ENCODE assay signal across 8 mouse cellular contexts in genomic region chr8:71488454-71488853, GRCm38 (mm10). TPM values are rescaled to one million over a fixed set of nuclear protein-coding genes. Genes with fewer than 3 reads are reported as not detected.
A peak's percentile ranks its signal among the peaks of the same experiment; 100 is the strongest.
DNase-seq lines count a peak whose midpoint lies in the region; ATAC-seq and TF ChIP-seq lines count a peak whose summit lies in the region.

No protein-coding gene starts in this region.

- H3K9ac ChIP-seq in embryonic facial prominence, embryonic 12.5 days = peak overlapping the region; percentile 79
- H3K9ac ChIP-seq in limb, embryonic 12.5 days (replicated peaks) = peak overlapping the region; percentile 83
- H3K9ac ChIP-seq in midbrain, embryonic 15.5 days = peak overlapping the region; percentile 71

- H3K27me3 ChIP-seq in embryonic facial prominence, embryonic 12.5 days = no peaks in the 10 kb centered on the region
- H3K27me3 ChIP-seq in kidney, adult 2 months (replicated peaks; ENCODE audit: control insufficient read depth, insufficient read depth, low read length) = no peaks in the 10 kb centered on the region
- no peaks in the 10 kb centered on the region for H3K27me3 ChIP-seq in limb, embryonic 12.5 days
- H3K27me3 ChIP-seq in midbrain, embryonic 15.5 days (replicated peaks) = no peaks in the 10 kb centered on the region
- no peaks in the 10 kb centered on the region for H3K27me3 ChIP-seq in spleen, adult 2 months (ENCODE audit: control insufficient read depth, insufficient read depth, low read length)

- peaks cover 34% of the 10 kb centered on the region for H3K36me3 ChIP-seq in embryonic facial prominence, embryonic 12.5 days
- H3K36me3 ChIP-seq in kidney, adult 2 months (ENCODE audit: control insufficient read depth, insufficient read depth, low read length) = no peaks in the 10 kb centered on the region
- peaks cover 45% of the 10 kb centered on the region for H3K36me3 ChIP-seq in limb, embryonic 12.5 days
- peaks cover 6% of the 10 kb centered on the region; the same call in 1 of the 2 replicates for H3K36me3 ChIP-seq in midbrain, embryonic 15.5 days (replicated peaks)
- peaks cover 14% of the 10 kb centered on the region for H3K36me3 ChIP-seq in spleen, adult 2 months (ENCODE audit: control insufficient read depth, insufficient read depth, low read length)

- TF ChIP-seq POLR2A in kidney, adult 2 months (IDR thresholded peaks at IDR 0.05; ENCODE audit: low read depth, low read length) = peak; percentile 26
- no peak; the same call in 1 of the 2 replicates for TF ChIP-seq POLR2A in spleen, adult 2 months (IDR thresholded peaks at IDR 0.05; ENCODE audit: low read depth, low read length)

- H3K4me2 ChIP-seq in embryonic facial prominence, embryonic 12.5 days (replicated peaks) = peak overlapping the region; percentile 99
- H3K4me2 ChIP-seq in limb, embryonic 12.5 days = peak overlapping the region; percentile 99
- peak overlapping the region; percentile 100 for H3K4me2 ChIP-seq in midbrain, embryonic 15.5 days

- under 1% methylated on average over 22 of the region's 22 CpGs for WGBS in embryonic facial prominence, embryonic 12.5 days
- under 1% methylated on average over 22 of the region's 22 CpGs for WGBS in kidney, adult 2 months
- WGBS in limb, embryonic 12.5 days = 0% methylated on average over 22 of the region's 22 CpGs
- under 1% methylated on average over 22 of the region's 22 CpGs for WGBS in midbrain, embryonic 15.5 days
- under 1% methylated on average over 22 of the region's 22 CpGs for WGBS in spleen, adult 2 months

- TF ChIP-seq CTCF in kidney, adult 2 months (conservative IDR thresholded peaks at IDR 0.05; ENCODE audit: insufficient read depth, insufficient read length, low read depth, low read length) = no peak
- TF ChIP-seq CTCF in spleen, adult 2 months (IDR thresholded peaks at IDR 0.05; ENCODE audit: extremely low read depth, insufficient read depth, insufficient read length, insufficient replicate concordance) = no peak

- peak overlapping the region; percentile 84 for H3K4me3 ChIP-seq in embryonic facial prominence, embryonic 12.5 days
- peak overlapping the region; percentile 77 for H3K4me3 ChIP-seq in kidney, adult 2 months (ENCODE audit: insufficient read depth, low read depth, low read length)
- H3K4me3 ChIP-seq in limb, embryonic 12.5 days (replicated peaks) = peak overlapping the region; percentile 71
- peak overlapping the region; percentile 68 for H3K4me3 ChIP-seq in midbrain, embryonic 15.5 days
- H3K4me3 ChIP-seq in spleen, adult 2 months (ENCODE audit: extremely low read depth, insufficient read depth, insufficient read length) = peak overlapping the region; percentile 94

- H3K9me3 ChIP-seq in embryonic facial prominence, embryonic 12.5 days = no peaks in the 10 kb centered on the region
- H3K9me3 ChIP-seq in limb, embryonic 12.5 days = no peaks in the 10 kb centered on the region
- H3K9me3 ChIP-seq in midbrain, embryonic 15.5 days = no peaks in the 10 kb centered on the region

- ATAC-seq in embryonic facial prominence, embryonic 12.5 days (ENCODE audit: insufficient number of reproducible peaks, insufficient read depth, low FRiP score, low TSS enrichment) = peak; percentile 83
- ATAC-seq in limb, embryonic 12.5 days (ENCODE audit: insufficient number of reproducible peaks, insufficient read depth, low FRiP score, low TSS enrichment, low read depth) = peak; percentile 46
- ATAC-seq in midbrain, embryonic 15.5 days (replicated peaks) = peak; percentile 82

- H3K27ac ChIP-seq in embryonic facial prominence, embryonic 12.5 days = peak overlapping the region; percentile 94
- peak overlapping the region; percentile 94; the same call in 1 of the 2 replicates for H3K27ac ChIP-seq in kidney, adult 2 months (ENCODE audit: insufficient read depth, low read depth, low read length)
- H3K27ac ChIP-seq in limb, embryonic 12.5 days = peak overlapping the region; percentile 93
- peak overlapping the region; percentile 73 for H3K27ac ChIP-seq in midbrain, embryonic 15.5 days
- H3K27ac ChIP-seq in spleen, adult 2 months (ENCODE audit: insufficient read depth, low read length) = peak overlapping the region; percentile 90

- peak; percentile 76 to 85 for DNase-seq in urinary bladder, adult 18-20 months (ENCODE audit: low spot score in 2 of 2)
- DNase-seq in urinary bladder, postnatal 10 days (ENCODE audit: low spot score) = no peak
- peak; percentile 95 to 96 for DNase-seq in heart, adult 18-20 months
- peak; percentile 96 for DNase-seq in kidney, adult 2 months
- peak; percentile 82 to 93 for DNase-seq in spleen, adult 2 months (ENCODE audit: low read depth in 1 of 2, low spot score in 2 of 2)

- peaks cover 25% of the 10 kb centered on the region for H3K4me1 ChIP-seq in embryonic facial prominence, embryonic 12.5 days
- H3K4me1 ChIP-seq in kidney, adult 2 months (ENCODE audit: control insufficient read depth, insufficient read depth, low read length) = peaks cover 4% of the 10 kb centered on the region; the same call in 1 of the 2 replicates
- peaks cover 28% of the 10 kb centered on the region for H3K4me1 ChIP-seq in limb, embryonic 12.5 days (replicated peaks)
- peaks cover 54% of the 10 kb centered on the region for H3K4me1 ChIP-seq in midbrain, embryonic 15.5 days
- H3K4me1 ChIP-seq in spleen, adult 2 months (ENCODE audit: control insufficient read depth, insufficient read depth, insufficient read length) = peaks cover 20% of the 10 kb centered on the region

RNA-seq across cellular contexts. Expression of gene Gtpbp3, which starts 0.6 kb away (rescaled TPM):
- 23.0 and 25.0 TPM in 2 replicates for polyA plus RNA-seq in embryonic facial prominence, embryonic 12.5 days (2016; fragmentation: Nextera tagmentation; extraction: Ambion mirVana)
- total RNA-seq in heart, adult 18-20 months (2021) = 10 to 100 TPM; 19.1 to 22.2 TPM
- 20.2 and 25.0 TPM in 2 replicates for polyA plus RNA-seq in kidney, adult 2 months (2012; rRNA removed)
- polyA plus RNA-seq in limb, embryonic 12.5 days (2016; fragmentation: Nextera tagmentation; extraction: Ambion mirVana) = 22.1 and 23.2 TPM in 2 replicates
- polyA plus RNA-seq in midbrain, embryonic 15.5 days (2015; fragmentation: Nextera tagmentation; extraction: Ambion mirVana) = 12.0 and 13.9 TPM in 2 replicates
- 26.3 and 33.3 TPM in 2 replicates for polyA plus RNA-seq in spleen, adult 2 months (2012; rRNA removed)

RNA-seq across cellular contexts. Expression of gene Ano8, which starts 2.7 kb away (rescaled TPM):
- polyA plus RNA-seq in embryonic facial prominence, embryonic 12.5 days (2016; fragmentation: Nextera tagmentation; extraction: Ambion mirVana) = 9.6 and 10.7 TPM in 2 replicates
- total RNA-seq in heart, adult 18-20 months (2021) = 10 to 100 TPM; 16.6 to 16.9 TPM
- 12.6 and 15.2 TPM in 2 replicates for polyA plus RNA-seq in kidney, adult 2 months (2012; rRNA removed)
- polyA plus RNA-seq in limb, embryonic 12.5 days (2016; fragmentation: Nextera tagmentation; extraction: Ambion mirVana) = 6.8 and 6.9 TPM in 2 replicates
- 9.6 and 10.9 TPM in 2 replicates for polyA plus RNA-seq in midbrain, embryonic 15.5 days (2015; fragmentation: Nextera tagmentation; extraction: Ambion mirVana)
- 15.1 and 20.2 TPM in 2 replicates for polyA plus RNA-seq in spleen, adult 2 months (2012; rRNA removed)

RNA-seq across cellular contexts. Expression of gene Dda1, which starts 19.5 kb away (rescaled TPM):
- polyA plus RNA-seq in embryonic facial prominence, embryonic 12.5 days (2016; fragmentation: Nextera tagmentation; extraction: Ambion mirVana) = 108 and 117 TPM in 2 replicates
- total RNA-seq in heart, adult 18-20 months (2021) = 10 to 100 TPM; 31.4 to 32.1 TPM
- 61.5 and 62.6 TPM in 2 replicates for polyA plus RNA-seq in kidney, adult 2 months (2012; rRNA removed)
- polyA plus RNA-seq in limb, embryonic 12.5 days (2016; fragmentation: Nextera tagmentation; extraction: Ambion mirVana) = 99.8 and 106 TPM in 2 replicates
- 240 and 242 TPM in 2 replicates for polyA plus RNA-seq in midbrain, embryonic 15.5 days (2015; fragmentation: Nextera tagmentation; extraction: Ambion mirVana)
- polyA plus RNA-seq in spleen, adult 2 months (2012; rRNA removed) = 67.8 and 83.4 TPM in 2 replicates

RNA-seq across cellular contexts. Expression of gene Plvap, which starts 23.1 kb away (rescaled TPM):
- 62.2 and 64.4 TPM in 2 replicates for polyA plus RNA-seq in embryonic facial prominence, embryonic 12.5 days (2016; fragmentation: Nextera tagmentation; extraction: Ambion mirVana)
- 10 to 100 TPM; 23.0 to 30.9 TPM for total RNA-seq in heart, adult 18-20 months (2021)
- 502 and 542 TPM in 2 replicates for polyA plus RNA-seq in kidney, adult 2 months (2012; rRNA removed)
- polyA plus RNA-seq in limb, embryonic 12.5 days (2016; fragmentation: Nextera tagmentation; extraction: Ambion mirVana) = 59.2 and 62.5 TPM in 2 replicates
- polyA plus RNA-seq in midbrain, embryonic 15.5 days (2015; fragmentation: Nextera tagmentation; extraction: Ambion mirVana) = 5.2 and 5.6 TPM in 2 replicates
- polyA plus RNA-seq in spleen, adult 2 months (2012; rRNA removed) = 383 and 496 TPM in 2 replicates

RNA-seq across cellular contexts. Expression of gene Mrpl34, which starts 23.7 kb away (rescaled TPM):
- 169 TPM in 2 replicates for polyA plus RNA-seq in embryonic facial prominence, embryonic 12.5 days (2016; fragmentation: Nextera tagmentation; extraction: Ambion mirVana)
- total RNA-seq in heart, adult 18-20 months (2021) = 100 to 1,000 TPM; 126 to 127 TPM
- 168 and 186 TPM in 2 replicates for polyA plus RNA-seq in kidney, adult 2 months (2012; rRNA removed)
- 180 and 203 TPM in 2 replicates for polyA plus RNA-seq in limb, embryonic 12.5 days (2016; fragmentation: Nextera tagmentation; extraction: Ambion mirVana)
- polyA plus RNA-seq in midbrain, embryonic 15.5 days (2015; fragmentation: Nextera tagmentation; extraction: Ambion mirVana) = 173 and 174 TPM in 2 replicates
- 46.4 and 69.8 TPM in 2 replicates for polyA plus RNA-seq in spleen, adult 2 months (2012; rRNA removed)
